Mouse (Mus musculus): ENCODE measurements around the gene Terf2.

GRCm38 (mm10) chr8:107113209-107113608 lies 16.9 kb upstream of the Terf2 start:
- TF ChIP-seq CTCF (IDR thresholded peaks at IDR 0.05; ENCODE audit: extremely low read depth, insufficient read depth, insufficient read length, insufficient replicate concordance) (no peak), POLR2A (IDR thresholded peaks at IDR 0.05; ENCODE audit: low read depth, low read length) (no peak)

Measured in spleen, adult 2 months (tissue).